Mouse (Mus musculus): ENCODE results near the gene Lpp.

The Lpp gene

DNA sequence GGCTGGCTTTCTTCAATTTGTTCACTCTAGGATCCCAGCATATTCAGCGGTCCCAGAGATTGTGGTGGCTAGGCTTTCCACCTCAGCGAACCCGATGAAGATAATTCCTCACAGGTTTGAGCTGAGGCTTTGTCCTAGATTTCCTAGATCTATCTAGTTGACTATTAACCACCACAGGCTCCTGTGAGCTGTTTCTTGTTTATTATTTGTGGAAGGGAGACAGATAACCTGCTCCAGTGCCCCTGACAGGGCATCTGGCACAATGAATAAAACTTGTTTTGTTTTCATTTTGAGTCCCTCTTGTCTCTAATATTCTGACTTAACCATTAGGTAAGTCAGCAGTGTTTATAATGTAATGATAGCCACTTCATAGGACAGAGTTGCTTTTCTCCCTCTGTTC, 5.6 kb downstream of the Lpp start:
- in situ Hi-C loops (cut with MboI, MseI), result loop anchor here (5.0 to 25.0 kb wide), 2 partner anchors 417 to 663 kb away; no protein-coding TSS in a partner anchor

DNA sequence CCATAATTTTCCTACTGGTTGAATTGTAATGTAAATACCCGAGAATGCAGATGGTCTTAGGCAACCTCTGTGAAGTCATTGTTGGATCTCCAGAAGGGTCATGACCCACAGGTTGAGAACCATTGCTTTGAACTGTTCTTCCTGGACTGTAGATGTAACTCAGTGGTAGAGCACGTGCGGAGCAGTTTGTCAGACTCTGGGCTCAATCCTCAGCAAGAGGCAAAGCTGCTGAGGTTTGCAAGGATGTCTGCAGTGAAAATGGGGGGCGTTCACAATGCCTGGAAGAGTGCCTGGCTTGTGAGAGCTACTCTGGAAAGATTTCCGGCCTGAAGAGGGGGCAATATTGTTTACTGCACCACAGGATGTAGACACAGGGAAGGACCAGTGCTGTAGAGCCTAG, 6.2 kb downstream of the Lpp start:
- in situ Hi-C loops (cut with MboI, MseI), result loop anchor here (5.0 to 25.0 kb wide), 2 partner anchors 417 to 663 kb away; no protein-coding TSS in a partner anchor

DNA sequence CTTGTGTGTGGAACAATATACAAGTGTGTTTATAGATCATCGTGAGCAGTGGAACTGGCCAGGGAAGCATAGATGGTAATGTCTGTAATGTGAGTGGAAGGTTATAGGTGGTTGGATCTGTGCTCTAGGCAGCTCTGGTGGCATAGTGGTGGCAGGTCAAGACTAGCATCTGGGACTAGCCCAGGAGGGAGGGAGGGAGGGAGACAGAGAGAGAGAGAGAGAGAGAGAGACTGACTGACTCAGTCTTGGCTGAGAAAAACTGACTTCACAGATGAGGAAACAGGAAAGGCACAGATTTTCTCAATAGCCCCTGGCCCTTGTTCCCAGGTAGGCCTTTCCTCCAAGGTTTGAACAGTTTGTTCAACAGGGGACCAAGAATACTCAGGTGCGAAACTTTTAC, 7.5 kb downstream of the Lpp start:
- in situ Hi-C loops (cut with MboI, MseI), result no loop called here

DNA sequence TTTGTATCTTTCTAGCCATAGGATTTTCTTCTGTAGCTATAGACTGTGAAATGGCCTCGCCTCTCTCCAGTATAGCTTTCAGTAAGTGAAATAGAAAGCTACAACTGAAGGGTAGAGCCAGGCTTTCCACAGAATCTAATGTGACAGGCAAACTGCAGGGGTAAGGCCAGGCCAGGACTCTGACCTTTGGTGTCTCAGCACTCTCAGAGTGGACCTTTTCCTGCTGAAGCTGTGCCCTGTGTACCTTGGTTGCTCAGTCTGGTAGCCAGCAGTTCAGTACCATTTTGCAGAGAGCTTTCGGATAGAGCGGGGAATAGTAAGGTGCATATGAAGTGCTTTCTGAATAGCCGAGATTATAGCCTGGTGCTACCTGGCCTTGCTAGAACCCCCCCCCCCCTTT, 9.5 kb downstream of the Lpp start:
- in situ Hi-C loops (cut with MboI, MseI), result no loop called here

DNA sequence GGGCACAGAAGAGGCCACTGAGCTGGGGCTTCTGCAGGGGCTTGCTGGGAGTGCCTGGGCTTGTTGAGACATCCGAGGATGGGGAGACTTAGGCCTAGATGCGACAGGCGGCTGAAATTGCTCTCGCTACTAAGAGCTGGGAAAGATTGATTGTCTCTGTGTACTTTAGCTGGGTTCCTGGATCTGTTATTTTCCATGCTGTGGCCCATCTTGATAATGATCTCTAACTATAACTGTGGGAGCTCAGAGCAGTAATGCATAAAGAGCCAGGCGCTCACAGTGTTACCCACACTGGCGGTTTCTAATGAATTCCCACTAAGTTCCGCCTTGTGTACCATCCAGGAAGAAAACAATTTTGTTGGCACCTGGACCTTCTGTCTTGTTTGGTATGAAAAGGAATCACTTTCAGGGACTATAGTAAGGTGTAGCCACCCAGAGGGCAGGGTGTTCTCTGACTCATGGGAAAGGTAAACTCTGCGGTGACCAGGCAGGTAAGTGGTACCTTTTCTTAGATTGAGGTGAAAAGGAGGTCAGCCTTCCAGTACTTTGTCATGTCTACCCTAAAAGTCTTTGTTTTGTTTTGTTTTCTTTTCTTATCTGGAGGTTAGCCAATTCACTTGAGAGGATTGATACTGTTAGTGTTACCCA, 10.6 kb downstream of the Lpp start:
- in situ Hi-C loops (cut with MboI, MseI), result no loop called here

DNA sequence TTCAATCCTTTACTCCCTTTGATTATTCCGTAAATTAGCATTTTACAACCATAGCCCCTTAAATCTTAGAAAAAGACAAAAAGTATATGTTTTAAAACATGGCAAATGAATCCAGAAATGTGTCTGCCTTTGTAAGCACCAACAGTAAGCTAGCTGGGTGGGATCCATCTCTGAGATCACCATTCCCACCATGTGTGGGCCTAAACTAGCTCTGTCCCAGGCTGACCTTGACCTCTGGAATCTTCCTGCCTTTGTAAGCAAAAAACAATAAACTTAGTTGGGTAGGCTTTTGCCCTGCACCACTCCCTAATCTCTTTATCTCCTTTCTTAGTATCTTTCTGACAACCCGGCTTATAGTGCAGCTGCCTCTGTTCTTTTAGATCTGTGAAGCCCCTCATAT, 13.2 kb downstream of the Lpp start:
- in situ Hi-C loops (cut with MboI, MseI), result no loop called here

DNA sequence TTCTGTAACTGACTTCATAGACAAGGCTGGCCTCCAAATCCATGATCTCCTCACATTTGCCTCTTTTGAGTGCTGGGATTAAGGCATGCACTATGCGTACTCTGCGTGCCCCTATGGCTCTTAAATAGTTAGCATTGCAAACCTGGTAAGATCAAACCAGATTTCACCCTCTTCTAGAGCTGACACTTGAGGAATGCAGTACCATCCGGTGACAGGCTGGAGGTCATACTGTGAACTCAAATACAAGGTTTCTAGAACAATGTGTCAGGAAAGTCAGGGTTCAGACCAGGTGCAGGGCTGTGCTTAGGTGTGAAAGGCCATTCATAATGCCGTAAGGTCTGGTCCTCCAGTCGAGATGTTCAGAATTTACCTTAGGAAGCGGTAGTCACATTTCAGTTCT, 18.0 kb downstream of the Lpp start:
- in situ Hi-C loops (cut with MboI, MseI), result no loop called here

DNA sequence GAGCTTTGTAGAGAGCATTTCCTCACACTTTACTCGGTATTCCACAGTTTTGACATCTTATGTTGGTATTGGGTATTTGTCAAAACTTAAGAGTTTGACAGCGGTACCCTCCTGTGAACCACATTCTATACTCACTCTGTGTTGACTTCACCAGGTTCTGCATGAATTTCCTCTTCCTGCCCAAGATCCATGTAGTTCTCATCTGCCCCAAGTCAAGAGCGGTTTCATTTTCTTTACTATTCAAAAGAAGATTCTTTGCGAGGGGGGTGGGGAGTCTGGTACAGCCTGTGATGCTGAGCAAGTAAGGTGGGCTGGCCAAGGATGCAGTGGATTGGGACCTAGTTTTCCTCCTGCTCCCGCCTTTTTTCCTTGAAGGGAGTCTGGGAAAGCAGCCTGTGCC, 18.9 kb downstream of the Lpp start:
- in situ Hi-C loops (cut with MboI, MseI), result no loop called here

DNA sequence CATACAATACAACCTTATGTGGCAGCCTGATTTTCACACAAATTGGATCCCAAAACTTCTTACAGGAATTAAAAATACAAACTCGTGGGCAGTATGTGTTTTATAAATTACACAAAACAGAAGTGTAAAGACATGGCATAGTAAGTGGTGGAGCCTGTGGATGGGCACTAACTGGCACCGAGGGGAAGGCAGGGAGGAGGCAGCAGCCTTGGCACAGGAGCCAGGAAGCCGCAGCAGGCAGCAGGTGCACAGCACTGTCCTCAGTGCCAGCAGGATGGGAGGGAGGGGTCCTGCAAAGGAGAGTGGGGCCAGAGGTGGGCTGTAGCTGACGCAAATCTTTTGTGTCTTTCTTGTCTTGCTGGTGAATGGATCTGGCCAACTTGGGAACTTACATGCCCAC, 19.8 kb downstream of the Lpp start:
- in situ Hi-C loops (cut with MboI, MseI), result no loop called here

DNA sequence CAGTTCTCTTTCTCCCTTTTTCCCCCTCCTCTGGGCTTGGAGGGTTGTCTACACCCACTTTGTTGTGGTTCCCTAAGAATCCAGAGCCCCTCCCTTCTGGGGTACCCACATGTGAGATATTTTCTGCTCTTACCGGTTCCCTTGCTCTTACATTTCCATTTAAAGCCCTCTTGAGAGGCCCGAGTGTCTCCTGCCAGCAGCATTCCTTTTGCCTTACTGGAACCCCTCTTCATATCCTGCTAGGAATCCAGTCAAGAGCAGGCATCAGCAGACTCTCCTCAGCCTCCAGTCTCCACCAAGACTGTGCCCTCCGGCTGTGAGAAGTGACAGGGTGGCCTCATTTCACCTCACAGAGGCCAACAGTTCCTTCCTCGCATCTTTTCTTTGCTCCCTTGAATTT, 24.7 kb downstream of the Lpp start:
- in situ Hi-C loops (cut with MboI, MseI), result no loop called here

DNA sequence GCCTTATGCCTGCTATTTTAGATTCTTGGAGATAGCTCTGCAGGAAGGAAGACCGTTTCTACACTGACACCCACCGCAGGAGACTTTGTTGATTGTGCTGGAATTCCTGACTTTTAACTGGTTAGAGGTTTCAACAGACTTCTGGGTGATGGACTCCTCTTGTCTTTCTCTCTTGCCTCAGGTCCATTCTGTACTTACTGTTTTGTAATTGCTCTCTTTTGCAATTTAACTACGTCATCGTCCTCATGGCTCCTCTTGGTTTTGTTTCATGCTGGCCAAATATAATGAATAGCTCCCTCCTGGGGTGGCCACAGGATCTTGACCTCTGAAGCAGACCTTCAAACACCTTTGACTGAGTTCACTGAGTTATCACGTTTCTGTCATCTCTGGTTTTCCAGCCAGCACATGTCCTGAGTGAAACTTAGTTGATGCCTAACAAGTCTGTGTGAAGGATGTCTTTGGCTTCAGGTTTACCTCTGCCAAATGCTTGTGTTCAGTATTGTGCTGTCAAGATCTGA, 27.4 kb downstream of the Lpp start:
- in situ Hi-C loops (cut with MboI, MseI), result no loop called here

DNA sequence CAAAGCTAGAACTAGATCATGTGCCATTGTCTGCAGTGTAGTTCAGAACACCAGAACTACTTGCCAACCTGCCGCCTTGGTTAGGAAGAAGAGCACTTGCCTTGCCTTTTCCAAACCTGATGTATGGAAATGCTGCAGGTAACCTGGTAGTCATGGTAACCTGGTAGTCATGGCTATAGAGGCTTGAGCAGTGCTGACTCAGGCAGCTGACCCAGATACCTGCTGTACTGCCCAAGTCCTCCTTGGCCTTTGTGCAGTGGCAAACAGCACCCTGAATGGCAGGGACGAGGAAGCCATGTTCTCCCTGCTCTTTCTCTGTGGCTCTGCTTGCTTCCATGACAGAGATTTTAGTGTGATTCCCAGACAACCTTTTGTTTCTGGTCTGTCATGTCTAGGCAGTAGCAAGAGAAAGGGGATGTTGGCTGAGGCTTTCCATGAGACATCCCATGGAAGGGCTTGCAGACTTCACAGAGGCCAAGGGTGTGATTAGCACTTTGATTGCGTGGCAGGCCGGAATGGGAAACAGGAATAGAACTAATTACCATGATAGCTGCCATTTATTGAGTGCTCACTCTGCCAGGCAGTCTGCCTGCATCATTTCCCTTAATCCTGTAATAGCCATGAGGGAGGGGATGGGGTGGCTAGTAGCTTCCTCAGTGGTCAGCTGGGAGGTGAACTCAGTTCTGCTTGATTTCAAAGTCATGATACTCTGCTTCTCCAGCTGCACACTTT, 28.5 kb downstream of the Lpp start:
- in situ Hi-C loops (cut with MboI, MseI), result no loop called here

DNA sequence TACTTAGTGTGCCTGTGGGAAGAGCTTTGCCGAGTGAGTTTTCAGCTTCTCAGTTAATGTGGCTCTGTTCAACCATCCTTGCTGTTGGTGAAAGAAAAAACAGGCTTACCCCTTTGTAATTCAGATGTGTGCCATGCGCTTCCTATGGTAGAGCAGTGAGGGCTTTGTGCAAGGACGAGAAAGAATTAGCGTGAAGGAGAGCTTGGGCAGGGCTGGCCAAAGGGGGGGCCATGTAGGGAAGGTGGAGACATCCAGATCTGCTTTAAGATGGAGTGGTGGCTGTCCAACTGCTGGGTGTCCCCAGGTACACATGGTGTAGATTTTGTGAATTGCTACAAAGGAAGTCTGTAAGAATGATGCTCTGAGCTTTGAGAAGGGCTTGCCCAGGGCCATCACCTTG, 29.9 kb downstream of the Lpp start:
- in situ Hi-C loops (cut with MboI, MseI), result no loop called here

DNA sequence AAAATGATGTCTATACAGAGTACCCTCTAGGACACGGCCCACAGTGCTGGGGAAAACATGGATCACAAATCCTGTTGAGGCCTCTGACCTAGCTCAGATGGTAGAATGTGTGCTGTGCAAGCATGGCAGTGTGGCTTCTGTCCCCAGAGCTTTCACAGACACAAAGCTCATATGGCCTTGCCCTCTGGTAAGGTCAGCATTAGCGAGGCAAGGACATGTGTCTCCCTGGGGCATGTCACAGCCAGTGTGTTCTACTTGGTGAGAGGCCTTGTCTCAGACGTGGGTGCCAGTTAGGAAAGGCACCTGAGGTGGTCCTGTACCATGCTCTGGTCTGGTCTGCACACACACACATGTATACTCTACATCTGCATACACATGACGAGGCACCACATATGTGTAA, 30.4 kb downstream of the Lpp start:
- in situ Hi-C loops (cut with MboI, MseI), result no loop called here

DNA sequence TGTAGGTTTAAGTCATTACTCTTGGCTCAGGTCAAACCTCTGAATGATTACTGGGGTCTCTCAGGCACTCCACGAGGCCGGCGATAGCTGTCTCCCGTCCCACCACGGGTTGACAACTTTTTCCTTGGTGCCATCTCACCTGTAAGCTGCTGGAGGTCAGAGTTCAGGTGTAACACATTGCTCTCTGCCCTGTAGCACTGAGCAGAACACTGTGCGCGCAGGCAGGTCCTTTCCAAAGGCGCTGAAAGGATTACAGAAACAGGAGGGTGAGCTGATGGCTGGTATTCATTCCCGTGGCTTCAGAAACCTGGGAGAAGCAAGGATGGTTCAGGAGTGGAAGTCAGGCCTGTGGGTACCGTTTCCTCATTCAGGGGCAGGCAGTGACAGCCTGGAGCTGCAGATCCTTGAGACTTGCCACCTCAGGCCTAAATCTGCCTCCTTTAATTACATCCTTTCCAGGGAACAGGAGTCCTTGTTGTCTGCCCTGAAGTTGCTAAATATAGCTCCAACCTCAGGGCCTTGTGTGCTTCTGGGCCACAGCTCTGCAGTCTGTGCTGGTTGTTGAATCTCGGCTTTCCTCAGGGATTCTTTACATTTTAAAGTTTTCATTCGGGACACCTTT, 31.2 kb downstream of the Lpp start:
- in situ Hi-C loops (cut with MboI, MseI), result no loop called here

DNA sequence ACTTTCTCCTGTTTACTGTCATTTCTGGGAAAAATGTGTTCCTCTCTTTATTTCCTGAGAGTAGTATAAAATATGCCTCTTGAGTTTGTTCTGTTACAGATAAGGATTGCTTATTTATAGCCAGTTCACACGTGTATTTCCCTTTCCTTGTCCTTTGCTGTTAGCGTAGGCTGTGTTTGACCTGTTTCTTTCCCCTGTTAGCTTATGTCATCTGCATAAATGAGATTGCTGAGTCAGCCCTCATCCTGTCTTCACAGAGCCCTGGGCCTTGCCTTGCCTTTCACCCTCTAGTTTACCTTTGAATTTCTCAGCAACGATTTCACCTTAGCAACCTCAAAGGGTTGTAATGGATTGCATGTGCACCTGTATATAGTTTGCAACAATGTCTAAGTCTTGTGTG, 32.5 kb downstream of the Lpp start:
- in situ Hi-C loops (cut with MboI, MseI), result no loop called here

DNA sequence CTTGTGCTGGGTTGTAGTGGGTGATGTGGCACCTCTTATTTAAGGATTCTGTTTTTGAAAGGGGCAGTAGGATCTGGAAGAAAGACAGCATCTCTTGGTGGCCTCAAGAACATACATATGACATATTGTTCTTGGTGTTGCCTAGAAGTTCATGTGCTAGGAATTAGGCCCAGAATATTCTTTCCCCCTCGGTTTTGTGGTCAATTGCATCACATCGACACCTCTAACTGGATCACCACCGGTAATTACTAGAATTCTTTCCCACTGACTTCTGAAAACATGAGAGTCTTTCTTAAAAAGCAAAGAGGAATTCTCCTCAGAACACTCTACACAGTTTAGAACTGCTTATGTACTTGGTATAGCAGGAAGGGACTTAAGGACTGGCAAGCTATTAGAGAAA, 34.3 kb downstream of the Lpp start:
- in situ Hi-C loops (cut with MboI, MseI), result no loop called here

DNA sequence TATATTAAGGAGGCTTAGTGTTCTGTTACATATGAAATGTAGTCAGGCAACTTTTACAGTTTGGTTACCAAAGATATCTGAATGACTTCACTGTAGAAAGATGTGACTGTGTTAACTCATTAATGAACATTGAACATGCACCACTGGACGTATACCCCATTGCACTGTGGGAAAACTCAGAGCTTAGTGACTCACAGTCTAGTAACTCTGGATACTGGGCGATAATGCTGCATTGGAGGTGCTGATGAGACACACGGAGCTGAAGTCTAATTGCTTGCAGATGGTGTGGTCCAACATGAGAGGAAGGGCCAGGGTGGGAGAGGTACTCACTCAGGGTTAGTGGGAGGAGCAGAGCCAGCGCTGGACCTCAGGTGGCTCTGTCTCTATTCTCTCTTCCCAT, 34.7 kb downstream of the Lpp start:
- in situ Hi-C loops (cut with MboI, MseI), result no loop called here

DNA sequence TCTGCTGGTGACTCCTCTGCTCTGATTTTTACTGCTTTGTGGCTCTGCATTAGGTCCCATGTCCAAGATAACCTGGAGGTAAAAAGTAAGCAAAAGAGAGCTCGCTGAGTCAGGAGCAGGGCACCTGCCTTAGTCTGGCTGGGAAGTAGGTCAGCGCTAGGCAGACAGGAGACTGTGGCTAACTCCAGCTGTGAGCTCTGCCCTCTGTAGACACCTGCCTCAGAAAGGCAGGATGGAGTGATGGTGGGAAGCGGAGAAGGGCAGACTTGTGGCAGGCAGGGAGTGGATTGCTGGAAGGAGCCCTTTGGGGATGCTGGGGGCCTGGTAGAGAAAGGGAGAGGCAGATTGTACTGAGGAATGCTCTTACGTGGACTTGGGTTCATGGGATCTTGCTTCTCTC, 35.4 kb downstream of the Lpp start:
- in situ Hi-C loops (cut with MboI, MseI), result no loop called here

DNA sequence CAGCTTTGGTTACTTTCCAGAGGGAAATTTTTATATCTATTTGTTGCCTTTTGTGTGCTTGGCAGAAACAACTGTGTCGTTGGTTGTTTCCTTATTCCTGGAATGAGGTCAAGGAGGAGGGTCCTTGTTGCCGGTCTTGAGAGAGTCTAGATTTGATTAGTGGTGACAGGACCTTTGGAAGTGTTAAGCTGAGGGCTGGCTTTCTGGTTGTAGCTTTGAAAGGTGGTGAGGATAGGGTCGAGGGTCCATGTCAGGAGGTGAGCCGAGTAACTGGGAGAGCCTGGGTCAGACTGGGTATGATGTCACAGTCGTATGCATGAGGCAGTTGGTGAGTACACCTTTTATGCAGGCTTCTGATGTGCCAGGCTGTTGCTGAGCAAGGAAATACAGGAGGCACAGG, 36.4 kb downstream of the Lpp start:
- in situ Hi-C loops (cut with MboI, MseI), result no loop called here

DNA sequence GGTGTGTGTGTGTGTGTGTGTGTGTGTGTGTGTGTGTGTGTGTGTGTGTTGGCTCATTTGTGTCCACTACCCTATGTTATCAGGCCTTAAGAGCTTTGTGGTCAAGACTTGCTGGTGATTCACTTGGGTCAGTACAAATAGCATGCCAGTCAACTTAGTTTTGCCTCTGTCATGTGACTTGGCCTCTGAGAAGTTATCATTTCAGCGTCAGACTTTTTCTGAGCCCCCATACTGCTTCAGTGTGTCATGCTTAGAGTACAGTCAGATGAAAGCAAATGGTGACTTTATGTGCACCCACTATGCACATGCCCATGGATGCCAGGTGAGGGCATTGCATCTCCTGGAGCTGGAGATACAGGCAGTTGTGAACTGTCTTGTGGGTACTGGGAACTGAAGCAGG, 38.5 kb downstream of the Lpp start:
- in situ Hi-C loops (cut with MboI, MseI), result no loop called here

DNA sequence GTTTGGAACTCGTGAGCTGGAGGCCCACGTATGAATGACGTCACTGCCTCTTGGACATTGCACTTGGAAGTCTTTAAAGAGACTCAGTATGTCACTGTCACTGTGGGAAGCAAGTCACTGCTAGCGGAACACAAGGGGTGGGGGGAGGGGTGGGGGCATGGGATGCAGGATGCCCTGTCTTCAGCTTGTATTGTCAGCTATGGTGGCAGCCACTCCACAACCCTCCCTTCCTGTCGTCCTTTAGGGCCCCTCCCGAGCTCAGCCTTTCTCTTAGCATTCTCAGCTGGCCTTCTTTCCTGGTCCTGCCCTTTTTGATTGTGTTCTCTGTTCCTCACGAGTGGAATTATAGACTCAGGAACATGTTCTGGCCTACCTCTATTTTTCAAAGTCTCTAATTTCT, 40.3 kb downstream of the Lpp start:
- in situ Hi-C loops (cut with MboI, MseI), result no loop called here

DNA sequence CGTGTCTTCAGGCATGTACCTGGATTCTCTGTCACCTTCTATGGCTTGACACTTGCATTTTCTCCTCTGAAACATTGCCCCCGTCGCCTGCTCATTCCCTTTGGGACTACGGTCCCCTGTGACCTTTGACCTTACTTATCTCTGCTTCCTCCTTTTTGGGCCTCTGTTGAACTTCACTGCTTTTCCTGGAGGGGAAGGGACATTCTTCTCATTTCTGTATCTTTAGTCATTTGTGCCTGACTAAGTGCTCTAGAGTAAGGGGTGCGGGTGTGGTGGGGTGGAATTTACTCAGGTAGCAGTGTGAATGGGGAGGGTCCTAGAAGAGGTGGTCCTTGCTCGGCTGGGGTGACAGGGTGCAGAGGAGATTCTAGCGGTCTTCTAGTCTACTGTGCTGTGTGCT, 40.7 kb downstream of the Lpp start:
- in situ Hi-C loops (cut with MboI, MseI), result no loop called here

Measured in regulatory T cell (primary cell).